Mouse (Mus musculus) large intestine, adult 2 months (tissue): ENCODE data around the gene AC109138.7. TPM values are rescaled to one million over a fixed set of nuclear protein-coding genes. Genes with fewer than 3 reads are reported as not detected.

Source experiments
- DNase-seq: peaks from one replicate; pipeline ENCODE4 v3.0.0-alpha.2; 2012; ENCODE audit warnings: low read depth, low spot score
- WGBS: fragments of 180-500 bp; shearing (Covaris S2); methylation state at CpG from one replicate; pipeline ENCODE4 v1.1.7; 2018; 5-methylcytosine and 5-hydroxymethylcytosine counted together
- polyA plus RNA-seq: library from polyadenylated mRNA; depleted of rRNA; stranded (reverse); fragments of >200 nt; gene quantifications from 2 replicates; pipeline ENCODE4 v1.2.3, GENCODE M21; 2012; rRNA removed

The AC109138.7 gene
- polyA plus RNA-seq, 1 experiment, result not detected

GRCm38 (mm10) chr19:4279487-4279886, 65.3 kb downstream of the AC109138.7 start:
- WGBS, result 94% methylated on average over 1 of the region's 1 CpGs
- DNase-seq, result no peak

- DNase-seq, result no peak
- 94% methylated on average over 9 of the region's 9 CpGs for WGBS
These were observed 66.3 kb downstream of the AC109138.7 start for GRCm38 (mm10) chr19:4280425-4280824.

Other genes with a start within 250 kb of the AC109138.7 start
- 1.3 and 2.0 TPM in 2 replicates for gene Aldh3b2, start 242.0 kb upstream of the AC109138.7 start, polyA plus RNA-seq
- gene Acy3, start 227.8 kb upstream of the AC109138.7 start, polyA plus RNA-seq, result 42.5 and 88.2 TPM in 2 replicates
- gene Tbx10, start 221.6 kb upstream of the AC109138.7 start, polyA plus RNA-seq, result not detected in 2 replicates
- 7.7 and 10.5 TPM in 2 replicates for gene Nudt8, start 213.8 kb upstream of the AC109138.7 start, polyA plus RNA-seq
- gene Gm49405, start 213.7 kb upstream of the AC109138.7 start, polyA plus RNA-seq, result 1.0 and 2.2 TPM in 2 replicates
- gene Doc2g, start 211.0 kb upstream of the AC109138.7 start, polyA plus RNA-seq, result 6.8 and 7.3 TPM in 2 replicates
- 152 and 205 TPM in 2 replicates for gene Ndufv1, start 201.6 kb upstream of the AC109138.7 start, polyA plus RNA-seq
- 910 and 1,226 TPM in 2 replicates for gene Gstp1, start 176.4 kb upstream of the AC109138.7 start, polyA plus RNA-seq
- gene Gstp2, start 168.3 kb upstream of the AC109138.7 start, polyA plus RNA-seq, result 188 and 228 TPM in 2 replicates
- gene Gstp3, start 154.8 kb upstream of the AC109138.7 start, polyA plus RNA-seq, result 19.4 and 21.9 TPM in 2 replicates
- not detected in 2 replicates for gene Cabp2, start 132.8 kb upstream of the AC109138.7 start, polyA plus RNA-seq
- gene Cdk2ap2, start 117.2 kb upstream of the AC109138.7 start, polyA plus RNA-seq, result 319 and 372 TPM in 2 replicates
- gene Pitpnm1, start 114.4 kb upstream of the AC109138.7 start, polyA plus RNA-seq, result 114 and 145 TPM in 2 replicates
- gene Aip, start 88.5 kb upstream of the AC109138.7 start, polyA plus RNA-seq, result 62.8 and 63.6 TPM in 2 replicates
- gene Gpr152, start 74.6 kb upstream of the AC109138.7 start, polyA plus RNA-seq, result 0.03 TPM in 1 of 2 replicates, not detected in the other
- 0.45 and 0.88 TPM in 2 replicates for gene Cabp4, start 70.3 kb upstream of the AC109138.7 start, polyA plus RNA-seq
- 385 and 500 TPM in 2 replicates for gene Coro1b, start 65.7 kb upstream of the AC109138.7 start, polyA plus RNA-seq
- 56.3 and 62.6 TPM in 2 replicates for gene Ptprcap, start 60.8 kb upstream of the AC109138.7 start, polyA plus RNA-seq
- gene Rps6kb2, start 51.0 kb upstream of the AC109138.7 start, polyA plus RNA-seq, result 37.5 and 49.3 TPM in 2 replicates
- gene Carns1, start 38.9 kb upstream of the AC109138.7 start, polyA plus RNA-seq, result 3.2 and 3.3 TPM in 2 replicates
- 23.0 TPM in 2 replicates for gene Tbc1d10c, start 23.1 kb upstream of the AC109138.7 start, polyA plus RNA-seq
- gene Ppp1ca, start 22.3 kb upstream of the AC109138.7 start, polyA plus RNA-seq, result 374 and 382 TPM in 2 replicates
- 25.5 and 26.9 TPM in 2 replicates for gene Rad9a, start 12.7 kb upstream of the AC109138.7 start, polyA plus RNA-seq
- gene Clcf1, start 119 bp upstream of the AC109138.7 start, polyA plus RNA-seq, result 7.4 and 8.4 TPM in 2 replicates
- gene Pold4, start 17.5 kb downstream of the AC109138.7 start, polyA plus RNA-seq, result 116 and 130 TPM in 2 replicates
- gene Ssh3, start 54.8 kb downstream of the AC109138.7 start, polyA plus RNA-seq, result 102 and 151 TPM in 2 replicates
- 2.0 and 2.4 TPM in 2 replicates for gene Ankrd13d, start 68.8 kb downstream of the AC109138.7 start, polyA plus RNA-seq
- 99.9 and 108 TPM in 2 replicates for gene Grk2, start 91.9 kb downstream of the AC109138.7 start, polyA plus RNA-seq
- 64.6 and 107 TPM in 2 replicates for gene Kdm2a, start 183.9 kb downstream of the AC109138.7 start, polyA plus RNA-seq
- gene Rhod, start 225.1 kb downstream of the AC109138.7 start, polyA plus RNA-seq, result 46.4 and 88.5 TPM in 2 replicates